9 mouse cellular contexts compared by ENCODE assay signal in the genomic region with DNA sequence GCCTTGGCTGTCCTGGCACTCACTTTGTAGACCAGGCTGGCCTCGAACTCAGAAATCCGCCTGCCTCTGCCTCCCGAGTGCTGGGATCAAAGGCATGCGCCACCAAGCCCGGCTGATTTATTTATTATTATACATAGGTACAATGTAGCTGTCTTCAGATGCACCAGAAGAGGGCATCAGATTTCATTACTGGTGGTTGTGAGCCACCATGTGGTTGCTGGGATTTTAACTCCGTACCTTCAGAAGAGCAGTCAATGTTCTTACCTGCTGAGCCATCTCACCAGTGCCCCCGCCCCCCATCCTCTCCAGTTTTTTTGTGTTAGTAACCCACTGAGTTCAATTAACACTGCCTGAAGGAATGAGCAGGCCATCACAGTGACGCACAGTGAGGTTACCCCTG. TPM values are rescaled to one million over a fixed set of nuclear protein-coding genes. Genes with fewer than 3 reads are reported as not detected.
DNase-seq lines count a peak whose midpoint lies in the region; ATAC-seq and TF ChIP-seq lines count a peak whose summit lies in the region.
"Not testable (repeated sequence)": the region's sequence is repeated elsewhere in the genome, so short reads cannot be mapped to it uniquely, and the experiment has no call there.
"Had no signal": no experiment of that assay in that cellular context is flagged by ENCODE, and none has a peak within 500 bp of the region (broad histone marks: within the 10 kb centered on the region; RNA-seq: fewer than 3 reads in every experiment).

No protein-coding gene starts in this region.

- peak; percentile 58 for DNase-seq in 416B (ENCODE audit: low read depth)
- not testable (repeated sequence) for DNase-seq in CH12.LX (ENCODE audit: extremely low read depth); heart, adult 2 months; kidney, postnatal 0 days (ENCODE audit: low spot score); liver, postnatal 0 days
- peak; percentile 54 for DNase-seq in ZHBTc4 (ENCODE audit: low read depth, low spot score)
- DNase-seq in cerebellum, adult 9-11 months: peak; percentile 33
- peak; percentile 34 for DNase-seq in splenic B cell, adult 2 months (ENCODE audit: low read depth, low spot score)

- intact Hi-C loops in heart, adult 2 months (cut with DNase I): not testable (repeated sequence)

- dilution Hi-C loops in CH12.LX (cut with MboI; ENCODE audit: extremely low pct_ligation_motif_present, extremely low pct_unique_long_range_greater_than_20kb, low sequenced_read_pairs): not testable (repeated sequence)

- in situ Hi-C loops in CH12.LX (cut with MboI; ENCODE audit: low pct_ligation_motif_present, low pct_unique_long_range_greater_than_20kb, low sequenced_read_pairs): not testable (repeated sequence)

- not testable (repeated sequence) for H3K36me3 ChIP-seq in CH12.LX (replicated peaks in 1 of 2; ENCODE audit: control insufficient read depth in 1 of 2, insufficient read depth in 1 of 2, low read length in 1 of 2); heart, adult 2 months (ENCODE audit: control insufficient read depth, insufficient read depth, low read length); kidney, postnatal 0 days (ENCODE audit: insufficient read depth, low read length); liver, postnatal 0 days (replicated peaks; ENCODE audit: insufficient read depth, low read length); splenic B cell, adult 2 months (ENCODE audit: control insufficient read depth, insufficient read depth, low read length, poor library complexity, severe bottlenecking)

- ATAC-seq in kidney, postnatal 0 days (replicated peaks; ENCODE audit: low FRiP score, low read depth); liver, postnatal 0 days: not testable (repeated sequence)

- H3K27ac ChIP-seq in CH12.LX (ENCODE audit: insufficient read depth, low read depth); heart, adult 2 months; kidney, postnatal 0 days; liver, postnatal 0 days (ENCODE audit: low read depth): not testable (repeated sequence)

- WGBS in heart, adult 2 months: 79% methylated on average over 8 of the region's 8 CpGs
- WGBS in kidney, postnatal 0 days: 86% methylated on average over 8 of the region's 8 CpGs
- 80% methylated on average over 8 of the region's 8 CpGs for WGBS in liver, postnatal 0 days (ENCODE audit: insufficient replicate concordance)

- H3K4me3 ChIP-seq in CH12.LX (replicated peaks in 1 of 3; ENCODE audit: low read depth in 2 of 3, low read length in 2 of 3, poor library complexity in 1 of 3); heart, adult 2 months; kidney, postnatal 0 days (replicated peaks; ENCODE audit: low read depth, low read length); liver, postnatal 0 days (ENCODE audit: low read depth, low read length): not testable (repeated sequence)

- H3K9ac ChIP-seq in CH12.LX (ENCODE audit: insufficient read depth, low read depth); heart, adult 2 months (ENCODE audit: low read depth, low read length); kidney, postnatal 0 days (ENCODE audit: low read depth, low read length); liver, postnatal 0 days (replicated peaks): not testable (repeated sequence)

- TF ChIP-seq POLR2A in CH12.LX (IDR thresholded peaks at IDR 0.05; ENCODE audit: low read depth, low read length); heart, adult 2 months (IDR thresholded peaks at IDR 0.05; ENCODE audit: insufficient read depth, low read depth, low read length): not testable (repeated sequence)

- peak; percentile 2 for TF ChIP-seq RAD21 in CH12.LX (IDR thresholded peaks at IDR 0.05; ENCODE audit: low read depth, low read length)

- H3K4me1 ChIP-seq in CH12.LX (ENCODE audit: control insufficient read depth in 1 of 2, insufficient read depth in 2 of 2): peaks cover 2 to 13% of the 10 kb centered on the region in 2 experiments; a peak in 2 of 4 replicates
- not testable (repeated sequence) for H3K4me1 ChIP-seq in heart, adult 2 months (ENCODE audit: control insufficient read depth, insufficient read depth, low read length); kidney, postnatal 0 days (replicated peaks; ENCODE audit: insufficient read depth, low read length)
- peaks cover 23% of the 10 kb centered on the region for H3K4me1 ChIP-seq in liver, postnatal 0 days (ENCODE audit: insufficient read depth)

- not testable (repeated sequence) for H3K4me2 ChIP-seq in CH12.LX (ENCODE audit: insufficient read depth, low read depth, poor library complexity, severe bottlenecking); kidney, postnatal 0 days (ENCODE audit: low read length); liver, postnatal 0 days (ENCODE audit: low read depth, low read length)

- not testable (repeated sequence) for H3K79me2 ChIP-seq in CH12.LX (replicated peaks; ENCODE audit: control insufficient read depth, extremely low read depth, insufficient read depth, poor library complexity, severe bottlenecking); heart, adult 2 months (replicated peaks; ENCODE audit: control insufficient read depth, insufficient read depth, low read length)

- not testable (repeated sequence) for H3K9me3 ChIP-seq in CH12.LX (replicated peaks; ENCODE audit: low read length); kidney, postnatal 0 days (replicated peaks; ENCODE audit: low read length); liver, postnatal 0 days (ENCODE audit: low read length)

- TF ChIP-seq CTCF in CH12.LX (conservative IDR thresholded peaks at IDR 0.05 in 1 of 2, IDR thresholded peaks at IDR 0.05 in 1 of 2; ENCODE audit: low read depth in 2 of 2, low read length in 2 of 2): peak in 1 of 2 experiments; percentile 66; a peak in 2 of 4 replicates
- peak; percentile 55 for TF ChIP-seq CTCF in heart, adult 2 months (IDR thresholded peaks at IDR 0.05)
- peak; percentile 41 for TF ChIP-seq CTCF in kidney, postnatal 0 days (IDR thresholded peaks at IDR 0.05; ENCODE audit: low read depth)
- peak; percentile 35 for TF ChIP-seq CTCF in liver, postnatal 0 days (IDR thresholded peaks at IDR 0.05; ENCODE audit: low read depth)

- not testable (repeated sequence) for TF ChIP-seq EP300 in CH12.LX (IDR thresholded peaks at IDR 0.05; ENCODE audit: low read length); heart, adult 2 months (IDR thresholded peaks at IDR 0.05; ENCODE audit: insufficient read depth, low read depth, low read length); liver, postnatal 0 days (IDR thresholded peaks at IDR 0.05; ENCODE audit: low read depth)

- not testable (repeated sequence) for H3K27me3 ChIP-seq in CH12.LX (replicated peaks); heart, adult 2 months (ENCODE audit: control insufficient read depth, insufficient read depth, low read length); kidney, postnatal 0 days (ENCODE audit: insufficient read depth, low read length); liver, postnatal 0 days (ENCODE audit: insufficient read depth, low read length); splenic B cell, adult 2 months (ENCODE audit: control insufficient read depth, insufficient read depth, low read length, poor library complexity, severe bottlenecking)

RNA-seq across cellular contexts. Expression of gene Cltb, which starts 2.0 kb away (rescaled TPM):
- total RNA-seq in CH12.LX (2012; rRNA removed) (17.9 and 18.9 TPM in 2 replicates), CH12.LX (2014; rRNA removed) (9.2 and 10.2 TPM in 2 replicates)
- 19.5 and 27.2 TPM in 2 replicates for polyA plus RNA-seq in CH12.LX (2012; ENCODE audit: insufficient read length, low read depth)
- 100 to 1,000 TPM in 1 of 2 experiments, 10 to 100 TPM in 1; 96.6 to 105 TPM for total RNA-seq in heart, adult 2 months (2021)
- polyA plus RNA-seq in heart, adult 2 months (2012; rRNA removed): 51.2 and 64.1 TPM in 2 replicates
- 67.6 and 68.7 TPM in 2 replicates for polyA plus RNA-seq in kidney, postnatal 0 days (2015; fragmentation: Nextera tagmentation; extraction: Ambion mirVana)
- polyA plus RNA-seq in liver, postnatal 0 days (2015; fragmentation: Nextera tagmentation; extraction: Ambion mirVana): 29.0 and 30.2 TPM in 2 replicates

RNA-seq across cellular contexts. Expression of gene Faf2, which starts 8.4 kb away (rescaled TPM):
- total RNA-seq in CH12.LX (2012; rRNA removed) (39.6 and 40.8 TPM in 2 replicates), CH12.LX (2014; rRNA removed) (43.7 and 50.5 TPM in 2 replicates)
- 51.7 and 56.6 TPM in 2 replicates for polyA plus RNA-seq in CH12.LX (2012; ENCODE audit: insufficient read length, low read depth)
- total RNA-seq in heart, adult 2 months (2021): 10 to 100 TPM; 20.4 to 21.4 TPM
- 9.2 and 17.2 TPM in 2 replicates for polyA plus RNA-seq in heart, adult 2 months (2012; rRNA removed)
- 61.2 and 63.6 TPM in 2 replicates for polyA plus RNA-seq in kidney, postnatal 0 days (2015; fragmentation: Nextera tagmentation; extraction: Ambion mirVana)
- polyA plus RNA-seq in liver, postnatal 0 days (2015; fragmentation: Nextera tagmentation; extraction: Ambion mirVana): 27.8 and 28.1 TPM in 2 replicates

RNA-seq across cellular contexts. Expression of gene Higd2a, which starts 23.1 kb away (rescaled TPM):
- 75.7 and 86.0 TPM in 2 replicates for total RNA-seq in CH12.LX (2012; rRNA removed)
- total RNA-seq in CH12.LX (2014; rRNA removed): 44.2 and 51.6 TPM in 2 replicates
- polyA plus RNA-seq in CH12.LX (2012; ENCODE audit: insufficient read length, low read depth): 89.8 and 106 TPM in 2 replicates
- total RNA-seq in heart, adult 2 months (2021): 100 to 1,000 TPM; 169 to 189 TPM
- polyA plus RNA-seq in heart, adult 2 months (2012; rRNA removed): 189 and 270 TPM in 2 replicates
- 313 and 317 TPM in 2 replicates for polyA plus RNA-seq in kidney, postnatal 0 days (2015; fragmentation: Nextera tagmentation; extraction: Ambion mirVana)
- polyA plus RNA-seq in liver, postnatal 0 days (2015; fragmentation: Nextera tagmentation; extraction: Ambion mirVana): 169 and 176 TPM in 2 replicates

RNA-seq across cellular contexts. Expression of gene Nop16, which starts 23.3 kb away (rescaled TPM):
- total RNA-seq in CH12.LX (2012; rRNA removed) (100 and 137 TPM in 2 replicates), CH12.LX (2014; rRNA removed) (127 and 132 TPM in 2 replicates)
- 187 and 197 TPM in 2 replicates for polyA plus RNA-seq in CH12.LX (2012; ENCODE audit: insufficient read length, low read depth)
- total RNA-seq in heart, adult 2 months (2021): 10 to 100 TPM; 16.5 to 17.1 TPM
- 5.9 and 10.0 TPM in 2 replicates for polyA plus RNA-seq in heart, adult 2 months (2012; rRNA removed)
- polyA plus RNA-seq in kidney, postnatal 0 days (2015; fragmentation: Nextera tagmentation; extraction: Ambion mirVana): 60.2 and 61.6 TPM in 2 replicates
- 41.1 and 42.3 TPM in 2 replicates for polyA plus RNA-seq in liver, postnatal 0 days (2015; fragmentation: Nextera tagmentation; extraction: Ambion mirVana)

RNA-seq across cellular contexts. Expression of gene Arl10, which starts 38.3 kb away (rescaled TPM):
- 14.6 and 17.4 TPM in 2 replicates for total RNA-seq in CH12.LX (2012; rRNA removed)
- 1.7 TPM in 2 replicates for total RNA-seq in CH12.LX (2014; rRNA removed)
- polyA plus RNA-seq in CH12.LX (2012; ENCODE audit: insufficient read length, low read depth): 2.5 and 2.9 TPM in 2 replicates
- total RNA-seq in heart, adult 2 months (2021): 1 to 10 TPM; 6.2 to 6.8 TPM
- 8.9 and 11.8 TPM in 2 replicates for polyA plus RNA-seq in heart, adult 2 months (2012; rRNA removed)
- polyA plus RNA-seq in kidney, postnatal 0 days (2015; fragmentation: Nextera tagmentation; extraction: Ambion mirVana): 21.7 and 23.1 TPM in 2 replicates
- polyA plus RNA-seq in liver, postnatal 0 days (2015; fragmentation: Nextera tagmentation; extraction: Ambion mirVana): 7.0 and 7.1 TPM in 2 replicates
- polyA plus RNA-seq: erythroblast, embryonic 14.5 days had no signal
